Mouse (Mus musculus) brain, embryonic 18.5 days (tissue): Measurements from ENCODE around the gene Olfr1423.
"Not testable (repeated sequence)": the region's sequence is repeated elsewhere in the genome, so short reads cannot be mapped to it uniquely, and the experiment has no call there.

ENCODE experiments used
- DNase-seq: peaks from one replicate; pipeline ENCODE4 v3.0.0-alpha.2; 2012; ENCODE audit warnings: low read depth, low spot score

The Olfr1423 gene

GRCm38 (mm10) chr19:12007105-12007931 lies 33.8 kb downstream of the Olfr1423 start:
- no peak for DNase-seq

- DNase-seq, result no peak
Observed at GRCm38 (mm10) chr19:12006361-12006947, 34.7 kb downstream of the Olfr1423 start.

GRCm38 (mm10) chr19:12005376-12006360 lies 35.4 kb downstream of the Olfr1423 start:
- DNase-seq, result no peak

GRCm38 (mm10) chr19:12004216-12005008 lies 36.7 kb downstream of the Olfr1423 start:
- no peak for DNase-seq

- DNase-seq, result no peak
Observed at GRCm38 (mm10) chr19:12003568-12003967, 37.5 kb downstream of the Olfr1423 start.

- DNase-seq, result no peak
Observed at GRCm38 (mm10) chr19:12002791-12003190, 38.3 kb downstream of the Olfr1423 start.

GRCm38 (mm10) chr19:12002125-12002524 lies 39.0 kb downstream of the Olfr1423 start:
- DNase-seq, result no peak

- DNase-seq, result no peak
Observed at GRCm38 (mm10) chr19:12001686-12002085, 39.4 kb downstream of the Olfr1423 start.

GRCm38 (mm10) chr19:11995722-11996448 lies 45.2 kb downstream of the Olfr1423 start:
- DNase-seq, result no peak

- DNase-seq, result no peak
Observed at GRCm38 (mm10) chr19:11994703-11995431, 46.2 kb downstream of the Olfr1423 start.

GRCm38 (mm10) chr19:11992441-11993029 lies 48.6 kb downstream of the Olfr1423 start:
- no peak for DNase-seq

GRCm38 (mm10) chr19:11992034-11992433 lies 49.1 kb downstream of the Olfr1423 start:
- no peak for DNase-seq

- no peak for DNase-seq
Observed at GRCm38 (mm10) chr19:11989334-11989733, 51.8 kb downstream of the Olfr1423 start.

GRCm38 (mm10) chr19:11987841-11988240 lies 53.3 kb downstream of the Olfr1423 start:
- DNase-seq, result no peak

- not testable (repeated sequence) for DNase-seq
Observed at GRCm38 (mm10) chr19:11984614-11985013, 56.5 kb downstream of the Olfr1423 start.
